Mouse (Mus musculus) ES-E14 (cell line): ENCODE measurements around the gene Add3. TPM values are rescaled to one million over a fixed set of nuclear protein-coding genes. Genes with fewer than 3 reads are reported as not detected.

Experiments used
- DNase-seq: peaks from one replicate; pipeline ENCODE4 v3.0.0-alpha.2; 2013; ENCODE audit warnings: low read depth, low spot score
- H3K27ac ChIP-seq: 2 replicates; pipeline ENCODE4 v1.5.1; 2012; ENCODE audit warnings: low read depth, mild to moderate bottlenecking, low read length, moderate library complexity, mixed read lengths; ENCODE audit not compliant: poor library complexity, insufficient read depth, severe bottlenecking
- H3K36me3 ChIP-seq: 2 replicates; pipeline ENCODE4 v1.6.1; 2012; ENCODE audit warnings: mild to moderate bottlenecking, low read length, moderate library complexity, mixed read lengths; ENCODE audit not compliant: control insufficient read depth, poor library complexity, insufficient read depth, severe bottlenecking
- H3K4me1 ChIP-seq, 2 experiments: fragments of 150-350 bp in 1 of 2; sonication (generic) in 1 of 2; 2 replicates each; pipeline ENCODE4 v1.6.1; 2012; ENCODE audit warnings: low read length in 2 of 2, mild to moderate bottlenecking in 1 of 2, mixed read lengths in 1 of 2; ENCODE audit not compliant: control insufficient read depth in 2 of 2, insufficient read depth in 2 of 2, poor library complexity in 1 of 2
- H3K4me3 ChIP-seq, 2 experiments: fragments of 150-350 bp in 1 of 2; sonication (generic) in 1 of 2; 2 replicates each; pipeline ENCODE4 v1.5.1; 2012; ENCODE audit warnings: low read length in 2 of 2, low read depth in 1 of 2, mild to moderate bottlenecking in 1 of 2, mixed read lengths in 1 of 2; ENCODE audit not compliant: insufficient read depth in 1 of 2, poor library complexity in 1 of 2, severe bottlenecking in 1 of 2
- H3K9ac ChIP-seq: 2 replicates; pipeline ENCODE4 v1.6.1; 2012; ENCODE audit warnings: low read depth, mild to moderate bottlenecking, low read length, mixed read lengths; ENCODE audit not compliant: poor library complexity, insufficient read depth, severe bottlenecking
- H3K9me3 ChIP-seq: fragments of 150-350 bp; sonication (generic); 2 replicates; pipeline ENCODE4 v1.6.1; 2012; ENCODE audit warnings: low read depth, mild to moderate bottlenecking, low read length; ENCODE audit not compliant: control insufficient read depth, insufficient read depth
- CHD2 ChIP-seq: IDR thresholded peaks from 2 replicates; pipeline ENCODE4 v1.6.1; 2014; ENCODE audit warnings: mild to moderate bottlenecking, low read depth, low read length, inconsistent platforms
- HCFC1 ChIP-seq: IDR thresholded peaks from 2 replicates; pipeline ENCODE4 v1.6.1; 2012; ENCODE audit warnings: low read length, inconsistent platforms, borderline replicate concordance; ENCODE audit not compliant: insufficient read depth
- MAFK ChIP-seq: IDR thresholded peaks from 2 replicates; pipeline ENCODE4 v1.6.1; 2014; ENCODE audit warnings: mild to moderate bottlenecking, low read depth, low read length, inconsistent platforms; ENCODE audit not compliant: insufficient read depth
- ZC3H11A ChIP-seq: IDR thresholded peaks from 2 replicates; pipeline ENCODE4 v1.6.1; 2012; ENCODE audit warnings: low read depth, mild to moderate bottlenecking, inconsistent platforms, low read length, borderline replicate concordance
- ZNF384 ChIP-seq: IDR thresholded peaks from 2 replicates; pipeline ENCODE4 v1.6.1; 2012; ENCODE audit warnings: low read depth, low read length, inconsistent platforms
- in situ Hi-C, 2 experiments: fragments of 600-800 bp; cut with MboI; formaldehyde crosslinking; loops; one replicate each; pipeline ENCODE4 v1.15.1; 2025; ENCODE audit warnings: low sequenced_read_pairs in 2 of 2, inconsistent platforms in 1 of 2; ENCODE audit not compliant: unreplicated experiment in 2 of 2
- total RNA-seq: library from RNA; depleted of rRNA; stranded (reverse); fragments of 300-350 nt; gene quantifications from 2 replicates; pipeline ENCODE4 v1.2.3, GENCODE M21; 2012

Add3 gene
- total RNA-seq, 1 experiment, result 8.5 TPM

DNA sequence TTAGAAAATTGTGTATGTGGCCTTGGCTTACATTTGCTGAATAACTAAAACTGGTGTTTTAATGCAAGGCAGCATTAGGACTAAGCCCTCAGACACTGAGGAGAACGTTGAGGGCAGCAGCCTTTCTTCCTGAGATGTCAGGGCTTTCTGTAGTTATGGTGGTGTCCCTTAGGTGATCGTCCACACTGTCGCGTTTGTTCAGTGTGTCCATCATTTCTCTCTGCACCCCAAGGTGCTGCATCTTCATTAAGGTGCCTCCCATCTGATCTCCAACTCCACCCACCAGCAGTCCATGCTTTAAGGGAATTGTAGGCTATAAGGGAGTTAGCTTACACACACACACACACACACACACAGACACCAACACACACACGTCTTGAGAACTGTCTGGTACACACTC is 28.3 kb downstream of the Add3 start:
- TF ChIP-seq ZNF384, result no peak
- TF ChIP-seq CHD2, result no peak
- no peak for TF ChIP-seq MAFK
- no peak for TF ChIP-seq ZC3H11A
- TF ChIP-seq HCFC1, result no peak
- DNase-seq, result no peak
- Histone ChIP-seq H3K9me3 (no peaks in the 10 kb centered on the region), H3K4me3 (no peak overlapping the region), H3K4me1 (no peaks in the 10 kb centered on the region), H3K9ac (no peak overlapping the region), H3K36me3 (no peaks in the 10 kb centered on the region), H3K27ac (no peak overlapping the region)
- in situ Hi-C loops, result no loop called here

DNA sequence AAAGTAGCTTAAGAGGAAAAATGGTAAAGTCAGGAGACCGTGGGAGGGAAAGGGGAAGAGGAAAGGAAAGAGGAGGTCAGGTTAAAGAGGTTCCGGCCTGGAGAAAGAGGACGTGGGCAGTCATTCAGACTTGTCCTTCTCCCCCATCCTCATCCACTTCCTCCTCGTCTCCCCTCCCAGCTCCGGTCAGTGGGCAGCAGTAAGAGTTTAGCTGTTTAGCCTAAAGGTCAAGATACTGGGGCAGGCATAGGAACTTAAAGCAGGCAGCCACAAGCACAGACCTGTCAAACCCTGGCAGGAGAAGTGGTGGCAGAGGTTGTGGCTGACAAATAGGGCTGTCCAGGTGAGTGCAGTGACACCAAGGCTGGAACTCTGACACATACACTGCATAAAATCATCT is 30.4 kb downstream of the Add3 start:
- Histone ChIP-seq H3K36me3 (no peaks in the 10 kb centered on the region), H3K4me1 (peaks cover 0 to 4% of the 10 kb centered on the region in 2 experiments; a peak in 1 of 4 replicates), H3K9ac (no peak overlapping the region), H3K9me3 (no peaks in the 10 kb centered on the region), H3K27ac (no peak overlapping the region), H3K4me3 (no peak overlapping the region)
- no peak for TF ChIP-seq ZNF384
- TF ChIP-seq MAFK, result no peak
- TF ChIP-seq HCFC1, result no peak
- no peak for TF ChIP-seq ZC3H11A
- no peak for TF ChIP-seq CHD2
- in situ Hi-C loops, result no loop called here
- DNase-seq, result no peak

DNA sequence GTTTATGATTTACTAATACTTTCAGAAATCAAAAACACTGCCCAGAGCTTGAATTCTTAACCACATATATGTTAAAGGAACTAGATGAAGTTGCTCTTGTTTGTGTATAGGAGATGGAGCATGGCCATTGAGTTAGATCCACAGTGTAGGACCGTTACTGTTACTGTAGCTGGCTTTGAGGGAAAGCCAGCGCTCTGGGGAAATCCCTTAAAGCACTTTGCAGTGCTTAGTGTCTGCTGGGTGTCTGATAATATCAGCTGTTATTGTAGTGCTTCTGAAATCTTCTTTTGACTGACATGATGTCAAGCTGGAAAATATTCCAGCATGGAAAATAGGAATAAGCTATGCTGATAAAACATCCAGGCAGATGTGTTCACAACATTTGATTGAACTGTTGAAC is 33.8 kb downstream of the Add3 start:
- no peaks in the 10 kb centered on the region for H3K36me3 ChIP-seq
- no peak for DNase-seq
- no peak overlapping the region for H3K4me3 ChIP-seq
- peaks cover 0 to 4% of the 10 kb centered on the region in 2 experiments; a peak in 1 of 4 replicates for H3K4me1 ChIP-seq
- no peaks in the 10 kb centered on the region for H3K9me3 ChIP-seq
- H3K27ac ChIP-seq, result no peak overlapping the region
- in situ Hi-C loops, result no loop called here
- no peak overlapping the region for H3K9ac ChIP-seq
- TF ChIP-seq ZC3H11A (no peak), MAFK (no peak), CHD2 (no peak), ZNF384 (no peak), HCFC1 (no peak)

DNA sequence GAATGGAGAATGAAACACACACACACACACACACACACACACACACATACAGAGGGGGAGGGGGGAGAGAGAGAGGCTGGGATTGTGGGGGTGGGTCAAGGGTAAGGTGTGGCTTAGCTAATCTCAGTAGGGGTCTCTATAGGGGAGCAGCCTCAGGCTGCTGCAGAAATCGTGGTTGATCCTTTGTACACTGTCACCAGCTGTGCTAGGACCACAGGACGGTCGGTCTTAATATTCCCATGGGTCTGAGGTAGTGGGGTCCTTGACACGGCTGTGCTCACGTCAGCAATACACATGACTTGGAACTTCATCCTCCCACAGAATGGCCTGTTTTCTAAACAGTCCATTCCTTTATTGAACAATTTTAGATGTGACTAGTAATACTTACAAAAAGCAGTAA is 35.3 kb downstream of the Add3 start:
- no peaks in the 10 kb centered on the region for H3K9me3 ChIP-seq
- H3K27ac ChIP-seq, result no peak overlapping the region
- no peak overlapping the region for H3K9ac ChIP-seq
- H3K4me1 ChIP-seq, result peaks cover 0 to 4% of the 10 kb centered on the region in 2 experiments; a peak in 1 of 4 replicates
- H3K36me3 ChIP-seq, result no peaks in the 10 kb centered on the region
- in situ Hi-C loops, result no loop called here
- no peak overlapping the region for H3K4me3 ChIP-seq
- no peak for DNase-seq
- TF ChIP-seq ZNF384, result no peak
- TF ChIP-seq MAFK, result no peak
- no peak for TF ChIP-seq CHD2
- TF ChIP-seq ZC3H11A, result no peak
- no peak for TF ChIP-seq HCFC1

DNA sequence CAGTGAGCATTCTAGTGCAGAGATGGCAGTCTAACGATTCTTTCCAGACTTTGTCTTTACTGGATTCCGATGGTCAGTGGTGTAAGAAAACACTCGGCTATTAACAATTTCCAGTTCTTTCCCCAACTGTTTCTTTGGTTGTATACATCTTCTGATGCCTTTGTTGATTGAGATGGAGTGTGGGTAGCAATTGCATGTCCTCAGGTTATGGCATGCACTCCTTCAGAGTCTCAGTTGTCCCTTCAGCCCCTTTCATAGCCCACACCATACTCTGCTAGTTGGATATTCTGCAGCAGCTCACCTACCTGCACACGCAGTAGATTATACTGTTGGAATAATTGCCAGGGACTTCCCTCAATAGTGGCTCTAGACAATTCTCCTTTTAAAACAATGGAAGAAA is 36.3 kb downstream of the Add3 start:
- in situ Hi-C loops, result no loop called here
- Histone ChIP-seq H3K9me3 (no peaks in the 10 kb centered on the region), H3K27ac (no peak overlapping the region), H3K36me3 (no peaks in the 10 kb centered on the region), H3K4me3 (no peak overlapping the region), H3K9ac (no peak overlapping the region), H3K4me1 (peaks cover 0 to 4% of the 10 kb centered on the region in 2 experiments; a peak in 1 of 4 replicates)
- TF ChIP-seq HCFC1 (no peak), MAFK (no peak), ZC3H11A (no peak), CHD2 (no peak), ZNF384 (no peak)
- DNase-seq, result no peak
